10 mouse cellular contexts compared by ENCODE assay signal in genomic region chr15:94025996-94026696, GRCm38 (mm10).
A peak's percentile ranks its signal among the peaks of the same experiment; 100 is the strongest.
DNase-seq lines count a peak whose midpoint lies in the region; ATAC-seq lines count a peak whose summit lies in the region.
"Had no signal": no experiment of that assay in that cellular context is flagged by ENCODE, and none has a peak within 500 bp of the region (broad histone marks: within the 10 kb centered on the region; RNA-seq: fewer than 3 reads in every experiment).

No protein-coding gene starts in this region.

- peak overlapping the region; percentile 71 for H3K27ac ChIP-seq in heart, embryonic 11.5 days (ENCODE audit: low read depth, low read length)

- H3K4me3 ChIP-seq in heart, embryonic 11.5 days (ENCODE audit: low read depth, low read length) = no peak overlapping the region

- H3K9me3 ChIP-seq in heart, embryonic 11.5 days (replicated peaks; ENCODE audit: control insufficient read depth, low read length) = no peaks in the 10 kb centered on the region

- DNase-seq in heart, adult 8-10 months (ENCODE audit: low spot score) = no peak
- DNase-seq in urinary bladder, postnatal 14 days (ENCODE audit: low spot score) = peak; percentile 13
- no peak for DNase-seq in urinary bladder, postnatal 10 days (ENCODE audit: low spot score)
- peak; percentile 12 for DNase-seq in heart, postnatal 4 days
- DNase-seq in spleen, adult 12 weeks (ENCODE audit: low spot score) = no peak
- DNase-seq: right cerebral cortex, adult 18-20 months; thymus, adult 2 months had no signal

- H3K36me3 ChIP-seq in heart, embryonic 11.5 days (ENCODE audit: control insufficient read depth, insufficient read depth, low read length) = no peaks in the 10 kb centered on the region

- H3K27me3 ChIP-seq in heart, embryonic 11.5 days (ENCODE audit: control insufficient read depth, insufficient read depth, low read length) = no peaks in the 10 kb centered on the region

- no peak overlapping the region for H3K4me2 ChIP-seq in heart, embryonic 11.5 days

- H3K4me1 ChIP-seq in heart, embryonic 11.5 days (ENCODE audit: control insufficient read depth, insufficient read depth, low read length) = peaks cover 17% of the 10 kb centered on the region

- no peak overlapping the region for H3K9ac ChIP-seq in heart, embryonic 11.5 days (ENCODE audit: low read depth, low read length)

- 57% methylated on average over 16 of the region's 16 CpGs for WGBS in heart, embryonic 11.5 days (ENCODE audit: insufficient replicate concordance)

- no peak; the same call in 1 of the 2 replicates for ATAC-seq in heart, embryonic 11.5 days (replicated peaks; ENCODE audit: insufficient number of reproducible peaks, low FRiP score, low TSS enrichment)
- ATAC-seq in megakaryocyte, adult 5-6 weeks (ENCODE audit: poor library complexity, severe bottlenecking) = no peak
- ATAC-seq: midbrain, embryonic 16.5 days had no signal

Comparison
In these comparisons a context has a peak if more than half of its experiments do, and no peak if none do; other contexts are left out.
1. DNase-seq: peak in urinary bladder, postnatal 14 days (single experiment) and heart, postnatal 4 days (single experiment); none in heart, adult 8-10 months (single experiment), urinary bladder, postnatal 10 days (single experiment) and spleen, adult 12 weeks (single experiment).